Mouse (Mus musculus): ENCODE measurements around the gene Fus.

DNA sequence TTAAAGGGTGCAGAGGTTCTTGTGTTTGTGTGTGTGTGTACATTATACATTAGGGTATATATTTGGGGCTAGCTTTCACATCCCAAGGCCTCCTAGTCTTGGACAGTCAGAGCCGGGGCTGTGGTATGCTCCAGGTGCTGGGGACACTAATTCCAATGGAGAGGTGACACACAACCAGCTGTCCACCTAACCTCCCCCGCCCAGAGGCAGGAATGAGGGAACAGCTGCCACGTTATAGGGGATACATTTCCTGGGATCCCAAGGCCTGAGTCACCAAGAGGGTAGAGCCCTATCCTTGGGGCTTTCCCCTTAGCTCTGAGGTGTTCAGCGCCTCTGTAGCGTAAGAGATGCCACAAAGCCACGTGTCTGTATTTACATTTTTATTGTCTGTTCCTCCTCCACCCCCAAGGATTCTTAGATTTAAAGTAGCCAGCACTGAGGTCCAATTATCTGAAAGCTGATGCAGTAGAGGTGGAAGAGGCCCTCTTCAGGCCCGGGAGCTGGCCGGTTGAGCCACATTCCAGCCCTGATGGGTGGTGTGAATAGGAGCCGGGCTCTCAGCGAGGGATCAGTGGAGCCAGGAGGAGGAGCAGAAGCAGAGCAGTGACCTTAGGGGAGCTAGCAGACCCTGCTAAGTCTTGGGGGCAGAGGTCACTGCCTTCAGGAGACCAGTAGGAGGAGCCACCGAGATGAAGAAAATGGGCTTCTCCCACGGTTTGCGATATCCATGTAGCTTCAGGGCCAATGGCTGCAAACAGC, 34.8 kb upstream of the Fus start:
- TF ChIP-seq POLR2A (IDR thresholded peaks at IDR 0.05; ENCODE audit: borderline replicate concordance, control insufficient read depth, low read depth, low read length) (no peak), CTCF (IDR thresholded peaks at IDR 0.05; ENCODE audit: control insufficient read depth, insufficient read depth, low read length) (no peak)
